Mouse (Mus musculus): ENCODE data around the gene Zfp459. TPM values are rescaled to one million over a fixed set of nuclear protein-coding genes. Genes with fewer than 3 reads are reported as not detected.

Gene Zfp459
- total RNA-seq, 2 experiments from 2014 or later, result 3.6 to 9.4 TPM

Other genes with a start within 250 kb of the Zfp459 start
- 1 to 10 TPM; 4.1 to 4.8 TPM for gene Rsl1, start 248.2 kb downstream of the Zfp459 start, total RNA-seq (2021)
- 1 to 10 TPM; 3.7 to 3.8 TPM for gene Zfp455, start 226.9 kb downstream of the Zfp459 start, total RNA-seq (2021)
- gene Zfp458, start 143.0 kb downstream of the Zfp459 start, total RNA-seq (2021), result 10 to 100 TPM; 19.6 to 24.5 TPM
- 1 to 10 TPM; 5.5 to 5.8 TPM for gene Zfp457, start 114.9 kb downstream of the Zfp459 start, total RNA-seq (2021)
- gene Zfp595, start 88.8 kb downstream of the Zfp459 start, total RNA-seq (2021), result 1 to 10 TPM; 2.6 to 3.0 TPM
- 1 to 10 TPM; 1.0 to 1.1 TPM for gene Gm28044, start 60.9 kb downstream of the Zfp459 start, total RNA-seq (2021)
- gene Zfp953, start 60.8 kb downstream of the Zfp459 start, total RNA-seq (2021), result under 1 TPM; 0.85 to 0.89 TPM
- not detected for gene Gm28041, start 45.7 kb downstream of the Zfp459 start, total RNA-seq (2021)
- gene Zfp456, start 45.6 kb downstream of the Zfp459 start, total RNA-seq (2021), result under 1 TPM; 0.87 to 0.92 TPM
- gene Zfp429, start 21.6 kb downstream of the Zfp459 start, total RNA-seq (2021), result 1 to 10 TPM; 1.7 to 2.4 TPM
- gene Zfp874a, start 30.2 kb upstream of the Zfp459 start, total RNA-seq (2021), result 10 to 100 TPM; 10.8 to 14.1 TPM
- 10 to 100 TPM; 17.7 to 19.4 TPM for gene Zfp874b, start 62.8 kb upstream of the Zfp459 start, total RNA-seq (2021)
- gene Zfp58, start 79.1 kb upstream of the Zfp459 start, total RNA-seq (2021), result 1 to 10 TPM; 6.0 to 8.1 TPM
- not detected for gene Gm26965, start 104.7 kb upstream of the Zfp459 start, total RNA-seq (2021)
- 10 to 100 TPM; 20.3 to 22.9 TPM for gene Zfp87, start 104.8 kb upstream of the Zfp459 start, total RNA-seq (2021)
- gene Zfp748, start 132.4 kb upstream of the Zfp459 start, total RNA-seq (2021), result 10 to 100 TPM in 1 of 2 experiments, 1 to 10 TPM in 1; 8.3 to 10.0 TPM
- 1 to 10 TPM; 8.1 to 8.7 TPM for gene Zfp729b, start 188.3 kb upstream of the Zfp459 start, total RNA-seq (2021)
- gene Gm49345, start 216.4 kb upstream of the Zfp459 start, total RNA-seq (2021), result 1 to 10 TPM; 1.2 to 1.8 TPM
- 10 to 100 TPM in 1 of 2 experiments, 1 to 10 TPM in 1; 8.7 to 10.3 TPM for gene Zfp729a, start 216.4 kb upstream of the Zfp459 start, total RNA-seq (2021)

Measured in left cerebral cortex, postnatal 25 days (tissue).